Mouse (Mus musculus) heart, embryonic 13.5 days (tissue): ENCODE data around the gene Gm14308. TPM values are rescaled to one million over a fixed set of nuclear protein-coding genes. Genes with fewer than 3 reads are reported as not detected.
"Not testable (repeated sequence)": the region's sequence is repeated elsewhere in the genome, so short reads cannot be mapped to it uniquely, and the experiment has no call there.

Experiments used
- ATAC-seq: fragments of 200-750 bp; cut with Nextera tagmentation; 2 replicates; pipeline ENCODE4 v1.8.0; 2017; ENCODE audit warnings: moderate TSS enrichment; ENCODE audit not compliant: insufficient number of reproducible peaks, low FRiP score, low TSS enrichment; ENCODE audit errors: extremely low read depth
- H3K27ac ChIP-seq: fragments of 300-500 bp; sonication (generic); replicated peaks from 2 replicates; pipeline ENCODE4 v1.5.1; 2015; ENCODE audit warnings: moderate library complexity, mild to moderate bottlenecking, inconsistent platforms
- H3K27me3 ChIP-seq: fragments of 300-500 bp; sonication (generic); replicated peaks from 2 replicates; pipeline ENCODE4 v1.6.1; 2015; ENCODE audit warnings: mild to moderate bottlenecking, inconsistent platforms
- H3K36me3 ChIP-seq: fragments of 300-500 bp; sonication (generic); 2 replicates; pipeline ENCODE4 v1.6.1; 2015; ENCODE audit warnings: mild to moderate bottlenecking, inconsistent platforms
- H3K4me1 ChIP-seq: fragments of 300-500 bp; sonication (generic); 2 replicates; pipeline ENCODE4 v1.6.1; 2015; ENCODE audit warnings: inconsistent platforms
- H3K4me2 ChIP-seq: fragments of 300-500 bp; sonication (generic); 2 replicates; pipeline ENCODE4 v1.6.1; 2015; ENCODE audit warnings: inconsistent platforms, mild to moderate bottlenecking, moderate library complexity
- H3K4me3 ChIP-seq: fragments of 300-500 bp; sonication (generic); 2 replicates; pipeline ENCODE4 v1.5.1; 2015; ENCODE audit warnings: moderate library complexity, mild to moderate bottlenecking, inconsistent platforms
- H3K9ac ChIP-seq: fragments of 300-500 bp; sonication (generic); 2 replicates; pipeline ENCODE4 v1.6.1; 2015; ENCODE audit warnings: inconsistent platforms, mild to moderate bottlenecking, moderate library complexity
- H3K9me3 ChIP-seq: fragments of 300-500 bp; sonication (generic); 2 replicates; pipeline ENCODE4 v1.6.1; 2016; ENCODE audit warnings: inconsistent platforms
- WGBS: fragments of 180-500 bp; shearing (Covaris S2); methylation state at CpG from one replicate; pipeline ENCODE4 v1.1.7; 2015; ENCODE audit warnings: mixed read lengths; 5-methylcytosine and 5-hydroxymethylcytosine counted together
- polyA plus RNA-seq: library from polyadenylated mRNA; unstranded; fragments of >200 nt; fragmentation: Nextera tagmentation; extraction: Ambion mirVana; gene quantifications from 2 replicates; pipeline ENCODE4 v1.2.1, GENCODE M21; 2015

Gm14308 gene
- 15.5 and 24.0 TPM in 2 replicates for polyA plus RNA-seq

DNA sequence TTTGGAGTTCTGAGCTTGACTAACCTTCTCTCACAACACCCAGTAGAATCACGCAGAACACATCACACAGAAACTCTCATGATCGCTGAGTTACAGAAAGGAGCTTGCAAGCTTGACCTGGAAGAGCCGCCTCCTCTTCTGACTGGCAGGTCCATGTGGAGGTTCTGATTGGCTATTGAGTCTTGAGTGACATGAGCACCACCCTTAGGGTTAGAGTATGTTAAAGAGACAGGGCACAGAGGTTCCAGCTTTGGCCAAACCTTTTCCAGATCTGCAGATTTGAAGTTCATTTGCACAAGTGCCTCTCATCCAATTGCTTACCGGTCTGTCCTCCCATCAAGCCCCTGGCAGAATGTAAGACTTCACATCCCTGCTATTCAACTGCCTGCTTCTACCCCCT is at the start of gene Gm14308:
Gene Gm14308, minus strand, starts transcription at position 101 of the 400 bp plus-strand sequence.
- not testable (repeated sequence) for H3K9ac ChIP-seq, H3K27ac ChIP-seq, H3K27me3 ChIP-seq, H3K36me3 ChIP-seq, H3K4me3 ChIP-seq, H3K4me2 ChIP-seq, ATAC-seq, H3K4me1 ChIP-seq, H3K9me3 ChIP-seq
- WGBS: no CpG with 5 or more reads among the region's 4 CpGs

DNA sequence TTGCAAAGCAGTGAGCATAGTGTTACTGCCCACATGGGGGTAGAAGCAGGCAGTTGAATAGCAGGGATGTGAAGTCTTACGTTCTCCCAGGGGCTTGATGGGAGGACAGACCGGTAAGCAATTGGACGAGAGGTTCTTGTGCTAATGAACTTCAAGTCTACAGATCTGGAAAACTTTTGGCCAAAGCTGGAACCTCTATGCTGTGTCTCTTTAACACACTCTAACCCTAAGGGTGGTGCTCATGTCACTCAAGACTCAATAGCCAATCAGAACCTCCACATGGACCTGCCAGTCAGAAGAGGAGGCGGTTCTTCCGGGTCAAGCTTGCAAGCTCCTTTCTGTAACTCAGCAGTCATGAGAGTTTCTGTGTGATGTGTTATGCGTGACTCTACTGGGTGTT is 34.1 kb upstream of the Gm14308 start, which contains the start of gene Zfp973:
Gene Zfp973, plus strand, starts transcription at position 301 of the 400 bp plus-strand sequence.
- ATAC-seq, H3K4me1 ChIP-seq, H3K4me3 ChIP-seq, H3K9ac ChIP-seq, H3K36me3 ChIP-seq, H3K9me3 ChIP-seq, H3K27me3 ChIP-seq, H3K4me2 ChIP-seq, H3K27ac ChIP-seq: not testable (repeated sequence)
- no CpG with 5 or more reads among the region's 6 CpGs for WGBS

Other genes with a start within 250 kb of the Gm14308 start
- gene Gm14435, start 212.8 kb downstream of the Gm14308 start, polyA plus RNA-seq: 13.1 and 14.6 TPM in 2 replicates
- 2.2 TPM in 1 of 2 replicates, not detected in the other for gene Gm14434, start 149.6 kb downstream of the Gm14308 start, polyA plus RNA-seq
- gene Zfp967, start 115.3 kb downstream of the Gm14308 start, polyA plus RNA-seq: not detected in 2 replicates
- gene Zfp973, start 34.2 kb upstream of the Gm14308 start, polyA plus RNA-seq: 10.2 and 17.3 TPM in 2 replicates
- gene Gm14305, start 72.0 kb upstream of the Gm14308 start, polyA plus RNA-seq: 25.7 and 25.8 TPM in 2 replicates
- 15.1 and 17.1 TPM in 2 replicates for gene Gm14295, start 162.3 kb upstream of the Gm14308 start, polyA plus RNA-seq
- gene Gm14408, start 194.8 kb upstream of the Gm14308 start, polyA plus RNA-seq: not detected in 2 replicates